Mouse (Mus musculus) kidney, postnatal 0 days (tissue): ENCODE data around the gene Celsr1. TPM values are rescaled to one million over a fixed set of nuclear protein-coding genes. Genes with fewer than 3 reads are reported as not detected.

ENCODE experiments used
- ATAC-seq: fragments of 200-750 bp; cut with Nextera tagmentation; replicated peaks from 2 replicates; pipeline ENCODE4 v1.8.0; 2017; ENCODE audit warnings: low read depth, moderate number of reproducible peaks, moderate TSS enrichment, moderate library complexity; ENCODE audit not compliant: low FRiP score
- DNase-seq: peaks from one replicate; pipeline ENCODE4 v3.0.0-alpha.2; 2016; ENCODE audit warnings: low spot score
- H3K27ac ChIP-seq: fragments of 300-500 bp; sonication (generic); 2 replicates; pipeline ENCODE4 v1.5.1; 2014; ENCODE audit warnings: mild to moderate bottlenecking
- H3K27me3 ChIP-seq: fragments of 300-500 bp; sonication (generic); 2 replicates; pipeline ENCODE4 v1.6.1; 2014; ENCODE audit warnings: low read length, mixed read lengths; ENCODE audit not compliant: insufficient read depth
- H3K36me3 ChIP-seq: fragments of 300-500 bp; sonication (generic); 2 replicates; pipeline ENCODE4 v1.6.1; 2014; ENCODE audit warnings: low read length, mixed read lengths; ENCODE audit not compliant: insufficient read depth
- H3K4me1 ChIP-seq: fragments of 300-500 bp; sonication (generic); replicated peaks from 2 replicates; pipeline ENCODE4 v1.6.1; 2014; ENCODE audit warnings: antibody characterized with exemption, low read length, mixed read lengths; ENCODE audit not compliant: insufficient read depth
- H3K4me2 ChIP-seq: fragments of 300-500 bp; sonication (generic); 2 replicates; pipeline ENCODE4 v1.6.1; 2014; ENCODE audit warnings: mild to moderate bottlenecking, low read length, moderate library complexity, mixed read lengths
- H3K4me3 ChIP-seq: fragments of 300-500 bp; sonication (generic); replicated peaks from 2 replicates; pipeline ENCODE4 v1.5.1; 2014; ENCODE audit warnings: low read depth, low read length
- H3K9ac ChIP-seq: fragments of 300-500 bp; sonication (generic); 2 replicates; pipeline ENCODE4 v1.6.1; 2014; ENCODE audit warnings: low read depth, low read length
- H3K9me3 ChIP-seq: fragments of 300-500 bp; sonication (generic); replicated peaks from 2 replicates; pipeline ENCODE4 v1.6.1; 2016; ENCODE audit warnings: low read length, inconsistent platforms, mixed read lengths
- CTCF ChIP-seq: IDR thresholded peaks from 2 replicates; pipeline ENCODE4 v1.5.1; 2016; ENCODE audit warnings: antibody characterized with exemption, low read depth, mild to moderate bottlenecking, moderate library complexity
- WGBS: fragments of 180-500 bp; shearing (Covaris S2); extraction: QIAGEN DNeasy Blood & Tissue Kit; methylation state at CpG from one replicate; pipeline ENCODE4 v1.1.7; 2014; 5-methylcytosine and 5-hydroxymethylcytosine counted together
- polyA plus RNA-seq: library from polyadenylated mRNA; unstranded; fragments of >200 nt; fragmentation: Nextera tagmentation; extraction: Ambion mirVana; gene quantifications from 2 replicates; pipeline ENCODE4 v1.2.1, GENCODE M21; 2015

The Celsr1 gene
- polyA plus RNA-seq, 1 experiment from 2014 or later, result 2.9 TPM

DNA sequence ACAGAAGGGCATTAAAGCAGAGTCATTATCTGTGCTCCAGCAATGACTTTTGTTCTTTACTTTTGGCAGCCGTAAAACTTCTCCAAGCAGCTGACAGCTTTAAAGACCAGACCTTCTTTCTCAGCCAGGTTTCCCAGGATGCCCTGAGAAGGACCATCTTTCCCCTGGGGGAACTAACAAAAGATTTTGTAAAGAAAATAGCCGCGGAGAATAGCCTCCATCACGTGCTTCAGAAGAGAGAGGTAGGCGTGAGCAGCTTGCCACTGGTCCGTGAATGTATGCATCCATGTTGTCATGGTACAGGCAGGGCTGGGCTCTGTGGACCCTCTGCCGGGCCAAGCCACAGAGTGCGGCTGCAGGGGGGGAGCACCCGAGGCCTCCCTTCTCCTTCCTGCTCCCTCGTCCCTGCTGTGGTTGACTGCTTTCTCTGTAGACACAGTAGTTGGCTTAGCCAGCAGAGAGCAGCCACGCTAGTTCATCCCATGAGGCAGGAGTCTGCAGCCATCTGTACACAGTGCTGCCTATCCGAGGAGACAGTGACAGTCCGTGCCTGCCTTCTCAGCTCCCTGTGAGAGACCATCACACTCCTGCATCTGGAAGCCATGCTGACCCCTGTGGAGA, 141.0 kb downstream of the Celsr1 start:
- DNase-seq (no peak), ATAC-seq (no peak)
- H3K27me3 ChIP-seq, result no peaks in the 10 kb centered on the region
- H3K27ac ChIP-seq, result no peak overlapping the region
- TF ChIP-seq CTCF, result no peak
- WGBS, result 77% methylated on average over 13 of the region's 13 CpGs
- peaks cover 70% of the 10 kb centered on the region for H3K36me3 ChIP-seq
- H3K4me2 ChIP-seq, result no peak overlapping the region
- H3K4me1 ChIP-seq, result no peaks in the 10 kb centered on the region
- H3K9me3 ChIP-seq, result no peaks in the 10 kb centered on the region
- no peak overlapping the region for H3K9ac ChIP-seq
- H3K4me3 ChIP-seq, result no peak overlapping the region

DNA sequence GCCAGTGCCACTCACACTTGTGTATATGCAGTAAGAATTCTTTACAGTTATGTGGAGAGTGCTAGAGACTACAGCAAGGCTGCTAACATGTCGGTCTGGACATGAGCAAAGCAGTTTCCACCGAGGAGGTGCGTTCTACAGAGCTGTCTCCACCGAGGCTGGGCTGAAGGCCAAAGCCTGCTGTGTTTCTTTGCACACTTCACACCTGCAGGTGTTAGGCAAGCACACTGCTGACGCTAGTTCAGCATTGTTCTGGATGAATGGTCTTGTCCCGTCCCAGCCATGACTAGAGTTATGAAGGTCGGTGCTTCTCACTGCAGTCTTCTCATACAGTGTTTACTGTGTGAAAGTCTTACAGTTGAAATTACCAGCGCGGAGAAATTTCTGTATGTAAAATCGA, 141.6 kb downstream of the Celsr1 start:
- Histone ChIP-seq H3K36me3 (peaks cover 64% of the 10 kb centered on the region), H3K9me3 (no peaks in the 10 kb centered on the region), H3K4me3 (no peak overlapping the region), H3K27me3 (no peaks in the 10 kb centered on the region), H3K27ac (no peak overlapping the region), H3K9ac (no peak overlapping the region), H3K4me1 (no peaks in the 10 kb centered on the region), H3K4me2 (no peak overlapping the region)
- ATAC-seq, result no peak
- DNase-seq, result no peak
- WGBS, result 57% methylated on average over 10 of the region's 10 CpGs
- TF ChIP-seq CTCF, result no peak

DNA sequence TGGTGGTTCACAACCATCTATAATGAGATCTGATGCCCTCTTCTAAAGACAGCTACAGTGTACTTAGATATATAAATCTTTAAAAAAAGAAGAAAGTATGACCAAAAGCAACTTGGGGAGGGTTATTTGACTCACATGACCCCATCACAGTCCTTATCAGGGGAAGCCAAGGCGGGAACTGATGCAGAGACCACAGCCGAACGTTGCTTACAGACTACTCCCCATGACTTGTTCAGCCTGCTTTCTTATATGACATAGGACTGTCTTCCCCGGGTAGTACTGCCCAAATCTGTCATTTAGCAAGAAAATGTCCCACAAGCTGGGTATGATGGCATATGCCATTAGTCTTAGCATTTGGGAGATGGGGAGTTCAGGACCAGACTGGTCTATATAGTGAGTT, 144.3 kb downstream of the Celsr1 start:
- no peak for ATAC-seq
- no peak overlapping the region for H3K9ac ChIP-seq
- H3K4me1 ChIP-seq, result no peaks in the 10 kb centered on the region
- peaks cover 63% of the 10 kb centered on the region for H3K36me3 ChIP-seq
- no peaks in the 10 kb centered on the region for H3K9me3 ChIP-seq
- no peak overlapping the region for H3K4me2 ChIP-seq
- TF ChIP-seq CTCF, result no peak
- H3K27me3 ChIP-seq, result no peaks in the 10 kb centered on the region
- no peak overlapping the region for H3K4me3 ChIP-seq
- 89% methylated on average over 4 of the region's 4 CpGs for WGBS
- no peak overlapping the region for H3K27ac ChIP-seq
- no peak for DNase-seq

DNA sequence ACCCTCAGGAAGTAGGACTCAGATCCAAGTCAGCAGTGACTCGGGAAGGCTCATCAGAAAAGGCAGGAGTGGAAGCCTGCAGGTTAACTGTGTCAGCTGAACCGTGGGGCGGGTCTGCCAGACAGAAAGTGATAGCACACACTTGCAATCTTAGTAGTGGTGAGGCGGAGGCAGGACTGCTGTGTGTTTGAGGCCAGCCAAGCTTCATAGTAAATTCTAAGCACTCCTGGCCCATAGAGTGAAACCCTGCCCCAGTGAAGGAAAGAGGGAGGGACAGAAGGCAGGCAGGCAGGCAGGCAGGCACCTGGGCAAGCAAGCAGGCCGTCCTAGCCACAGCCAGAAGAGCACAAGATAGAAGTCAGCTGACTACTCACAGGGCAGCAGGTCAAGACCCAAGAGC, 148.0 kb downstream of the Celsr1 start:
- TF ChIP-seq CTCF, result no peak
- DNase-seq, result no peak
- no peaks in the 10 kb centered on the region for H3K4me1 ChIP-seq
- H3K36me3 ChIP-seq, result peaks cover 44% of the 10 kb centered on the region
- H3K27ac ChIP-seq, result no peak overlapping the region
- no peaks in the 10 kb centered on the region for H3K9me3 ChIP-seq
- H3K4me2 ChIP-seq, result no peak overlapping the region
- ATAC-seq, result no peak
- no peak overlapping the region for H3K9ac ChIP-seq
- H3K27me3 ChIP-seq, result no peaks in the 10 kb centered on the region
- WGBS, result 76% methylated on average over 5 of the region's 5 CpGs
- H3K4me3 ChIP-seq, result no peak overlapping the region

DNA sequence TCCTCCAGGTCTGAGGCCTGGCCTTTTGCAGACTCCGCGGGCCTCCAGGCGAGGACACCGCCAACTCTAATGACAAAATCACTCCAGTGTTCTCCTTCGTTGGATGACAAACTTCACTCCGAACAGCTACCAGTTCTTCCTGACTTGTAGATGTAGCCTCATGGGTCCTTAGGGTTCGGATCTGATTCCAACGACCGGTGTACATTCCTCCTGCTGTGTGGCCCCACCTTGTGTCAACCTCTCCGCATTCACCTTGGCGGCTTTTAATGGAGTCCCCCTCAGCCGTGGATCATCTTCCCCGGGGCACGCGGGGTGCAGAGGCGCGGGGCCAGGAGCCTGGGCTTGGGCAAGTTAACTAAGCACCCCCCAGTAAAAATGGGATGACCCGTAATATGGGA, 154.1 kb downstream of the Celsr1 start:
- H3K27ac ChIP-seq, result peak overlapping the region; percentile 85
- H3K4me3 ChIP-seq, result peak overlapping the region; percentile 78
- peak overlapping the region; percentile 97 for H3K4me2 ChIP-seq
- 1% methylated on average over 18 of the region's 18 CpGs for WGBS
- TF ChIP-seq CTCF, result no peak
- no peaks in the 10 kb centered on the region for H3K9me3 ChIP-seq
- H3K36me3 ChIP-seq, result peaks cover 31% of the 10 kb centered on the region
- no peaks in the 10 kb centered on the region for H3K27me3 ChIP-seq
- H3K9ac ChIP-seq, result peak overlapping the region; percentile 91
- DNase-seq, result peak; percentile 19
- ATAC-seq, result peak; percentile 41; the same call in 1 of the 2 replicates
- no peaks in the 10 kb centered on the region for H3K4me1 ChIP-seq

DNA sequence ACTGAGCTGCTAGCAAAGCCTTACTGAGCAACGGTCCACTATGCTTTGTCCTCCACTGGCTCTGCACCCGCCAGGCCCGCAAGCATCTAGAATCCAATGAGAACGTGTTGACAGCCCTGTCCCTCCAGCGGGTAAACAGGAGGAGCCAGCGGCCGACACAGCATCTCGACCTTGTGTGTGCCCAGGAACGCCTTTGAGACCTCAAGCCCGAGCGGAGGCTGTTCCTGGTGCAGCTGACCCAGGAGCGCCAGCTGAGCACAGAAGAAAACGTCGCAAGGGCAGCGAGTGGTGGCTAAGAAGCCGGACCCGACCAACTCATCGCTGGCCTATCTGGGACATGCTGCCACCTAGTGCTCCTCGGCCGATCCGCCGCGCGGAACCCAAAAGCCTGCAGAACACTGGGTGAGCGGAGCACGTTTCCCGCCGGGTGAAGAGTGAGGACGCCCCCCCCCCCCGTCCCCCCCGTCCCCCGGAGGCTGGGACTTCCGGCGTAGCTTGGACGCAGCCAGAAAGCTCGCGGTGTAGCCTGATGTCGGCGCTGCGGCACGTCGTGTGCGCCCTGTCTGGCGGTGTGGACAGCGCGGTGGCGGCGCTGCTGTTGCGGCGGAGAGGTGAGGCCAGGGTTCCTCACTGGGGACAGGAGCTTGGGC, 154.6 kb downstream of the Celsr1 start, which contains the start of gene Trmu:
Trmu (plus strand) TSS at position 465 of the 650 bp plus-strand sequence.
- TF ChIP-seq CTCF, result peak; percentile 73
- Histone ChIP-seq H3K36me3 (peaks cover 30% of the 10 kb centered on the region), H3K4me2 (peak within 1 kb of the TSS; percentile 97), H3K27ac (peak within 1 kb of the TSS; percentile 85), H3K9me3 (no peaks in the 10 kb centered on the region), H3K9ac (peak within 1 kb of the TSS; percentile 91), H3K4me1 (no peaks in the 10 kb centered on the region), H3K4me3 (peak within 1 kb of the TSS; percentile 78), H3K27me3 (no peaks in the 10 kb centered on the region)
- ATAC-seq (peak; percentile 91), DNase-seq (peak; percentile 97)
- 1% methylated on average over 48 of the region's 50 CpGs for WGBS

DNA sequence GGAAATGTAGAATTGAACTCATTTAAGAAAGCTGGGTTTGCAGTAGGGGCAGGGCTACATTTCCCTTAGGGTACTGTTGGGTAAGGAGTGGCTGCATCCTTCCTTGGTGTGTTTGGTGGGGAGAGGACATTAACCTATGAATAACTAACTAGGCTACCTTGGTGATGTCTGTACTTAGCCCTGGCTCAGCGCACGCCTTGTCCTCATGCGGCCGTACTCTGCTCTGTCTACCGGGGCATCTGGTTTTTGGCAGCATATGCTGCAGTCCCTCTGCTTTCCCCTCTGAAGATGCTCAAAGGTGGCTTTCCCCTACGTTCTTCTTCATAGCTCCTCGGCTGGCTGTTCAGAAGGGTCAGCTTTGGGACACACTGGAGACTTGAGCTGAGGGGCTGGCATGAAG, 156.2 kb downstream of the Celsr1 start:
- Histone ChIP-seq H3K27me3 (no peaks in the 10 kb centered on the region), H3K9me3 (no peaks in the 10 kb centered on the region), H3K36me3 (peaks cover 25% of the 10 kb centered on the region), H3K4me3 (no peak overlapping the region), H3K4me1 (no peaks in the 10 kb centered on the region), H3K4me2 (no peak overlapping the region), H3K27ac (no peak overlapping the region), H3K9ac (no peak overlapping the region)
- TF ChIP-seq CTCF, result no peak
- 86% methylated on average over 7 of the region's 7 CpGs for WGBS
- no peak for ATAC-seq
- no peak for DNase-seq
